Mouse (Mus musculus) hindbrain, embryonic 14.5 days (tissue): Measurements from ENCODE around the gene Sema4a. TPM values are rescaled to one million over a fixed set of nuclear protein-coding genes. Genes with fewer than 3 reads are reported as not detected.

Experiments
- ATAC-seq: fragments of 200-750 bp; cut with Nextera tagmentation; 2 replicates; pipeline ENCODE4 v1.8.0; 2017; ENCODE audit warnings: moderate number of reproducible peaks, mild to moderate bottlenecking, moderate TSS enrichment, moderate library complexity; ENCODE audit not compliant: low FRiP score
- DNase-seq: peaks from one replicate; pipeline ENCODE4 v3.0.0-alpha.2; 2015; ENCODE audit warnings: low spot score
- H3K27ac ChIP-seq: fragments of 300-500 bp; sonication (generic); 2 replicates; pipeline ENCODE4 v1.5.1; 2014; ENCODE audit warnings: mild to moderate bottlenecking, moderate library complexity
- H3K27me3 ChIP-seq: fragments of 300-500 bp; sonication (generic); 2 replicates; pipeline ENCODE4 v1.6.1; 2014; ENCODE audit warnings: mild to moderate bottlenecking, low read length, mixed read lengths; ENCODE audit not compliant: control insufficient read depth, insufficient read depth
- H3K36me3 ChIP-seq: fragments of 300-500 bp; sonication (generic); replicated peaks from 2 replicates; pipeline ENCODE4 v1.6.1; 2014; ENCODE audit not compliant: control insufficient read depth, insufficient read depth
- H3K4me1 ChIP-seq: fragments of 300-500 bp; sonication (generic); replicated peaks from 2 replicates; pipeline ENCODE4 v1.6.1; 2014; ENCODE audit warnings: antibody characterized with exemption, low read length, mixed read lengths; ENCODE audit not compliant: control insufficient read depth, insufficient read depth
- H3K4me2 ChIP-seq: fragments of 300-500 bp; sonication (generic); replicated peaks from 2 replicates; pipeline ENCODE4 v1.6.1; 2014; ENCODE audit warnings: mild to moderate bottlenecking, moderate library complexity
- H3K4me3 ChIP-seq: fragments of 300-500 bp; sonication (generic); replicated peaks from 2 replicates; pipeline ENCODE4 v1.5.1; 2014; ENCODE audit warnings: mild to moderate bottlenecking, low read length
- H3K9ac ChIP-seq: fragments of 300-500 bp; sonication (generic); 2 replicates; pipeline ENCODE4 v1.6.1; 2014
- H3K9me3 ChIP-seq: fragments of 300-500 bp; sonication (generic); 2 replicates; pipeline ENCODE4 v1.6.1; 2016; ENCODE audit warnings: low read length; ENCODE audit not compliant: control insufficient read depth
- WGBS: fragments of 180-500 bp; shearing (Covaris S2); extraction: QIAGEN DNeasy Blood & Tissue Kit; methylation state at CpG from one replicate; pipeline ENCODE4 v1.1.7; 2014; 5-methylcytosine and 5-hydroxymethylcytosine counted together
- polyA plus RNA-seq: library from polyadenylated mRNA; unstranded; fragments of >200 nt; fragmentation: Nextera tagmentation; extraction: Ambion mirVana; gene quantifications from 2 replicates; pipeline ENCODE4 v1.2.1, GENCODE M21; 2014

Gene Sema4a
- polyA plus RNA-seq, 1 experiment from 2014 or later: 21.5 TPM

DNA sequence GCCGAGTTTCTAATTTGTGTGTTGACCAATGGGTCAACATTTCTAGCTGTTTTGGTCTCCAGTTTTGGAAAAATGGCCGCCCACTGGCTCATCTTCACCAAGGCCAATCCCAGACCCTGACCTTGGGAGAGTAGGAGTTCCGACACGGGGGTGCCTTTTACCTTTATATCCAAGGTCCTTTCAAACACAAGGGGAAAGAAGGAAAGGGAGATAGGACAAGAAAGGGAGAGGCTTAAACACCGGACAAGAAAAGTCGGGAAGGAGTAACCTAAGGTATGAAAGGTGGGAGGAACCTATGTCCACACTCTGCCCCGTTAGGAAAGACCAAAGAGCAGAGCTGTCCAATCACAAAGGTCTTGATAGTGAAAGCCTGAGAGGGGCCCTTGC is 50.3 kb downstream of the Sema4a start:
- peak overlapping the region; percentile 73 for H3K4me2 ChIP-seq
- peaks cover 12% of the 10 kb centered on the region for H3K4me1 ChIP-seq
- DNase-seq (no peak), ATAC-seq (no peak)
- H3K4me3 ChIP-seq: peak overlapping the region; percentile 56
- H3K9me3 ChIP-seq: no peaks in the 10 kb centered on the region
- H3K36me3 ChIP-seq: peaks cover 47% of the 10 kb centered on the region
- H3K27me3 ChIP-seq: no peaks in the 10 kb centered on the region
- H3K9ac ChIP-seq: peak overlapping the region; percentile 77
- H3K27ac ChIP-seq: peak overlapping the region; percentile 86
- 28% methylated on average over 7 of the region's 7 CpGs for WGBS

DNA sequence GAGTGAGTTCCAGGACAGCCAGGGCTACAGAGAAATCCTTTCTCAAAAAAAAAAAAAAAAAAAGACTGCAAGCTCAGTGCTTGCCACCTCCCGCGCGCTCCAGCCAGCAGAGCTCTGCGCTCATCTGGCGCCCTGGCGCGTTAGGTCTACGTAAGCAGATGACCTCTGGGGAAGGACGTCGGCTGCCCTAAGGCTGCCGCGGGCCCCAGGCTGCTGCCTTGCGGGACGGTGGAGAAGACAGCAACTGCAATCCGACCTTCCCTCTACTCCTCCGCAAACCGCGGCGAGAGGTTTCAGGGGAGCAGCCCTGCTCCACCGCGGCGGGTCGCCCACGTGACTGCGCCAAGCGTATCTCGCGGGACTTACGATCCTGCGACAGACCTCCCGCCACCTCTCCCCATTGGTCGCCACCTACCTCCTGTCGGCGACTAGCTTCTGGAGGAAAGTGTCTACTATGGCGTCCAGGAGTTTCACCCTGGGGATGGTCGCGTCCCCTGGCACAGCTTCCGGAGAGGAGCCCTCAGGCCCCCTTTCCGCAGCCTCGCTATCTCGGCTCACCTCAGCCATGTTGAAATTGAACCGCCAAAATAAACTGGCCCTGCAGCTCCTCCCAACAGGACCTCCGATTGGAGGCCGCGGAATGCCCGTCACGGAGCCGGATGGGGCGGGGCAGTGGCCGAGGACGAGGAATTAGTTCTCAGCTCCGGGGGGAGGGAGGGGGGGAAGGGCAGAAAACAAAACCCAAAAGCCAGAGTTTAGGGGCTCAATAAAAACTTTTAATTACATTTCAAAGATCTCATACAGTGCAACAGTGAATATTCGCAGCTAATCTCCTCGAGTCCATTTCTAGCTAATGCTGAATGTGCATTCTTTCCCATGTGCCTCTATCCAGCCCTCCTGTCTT is 51.0 kb downstream of the Sema4a start, which contains the start of gene Pmf1:
Gene Pmf1 (minus strand): TSS at position 591 of the 904 bp plus-strand sequence.
- H3K36me3 ChIP-seq: peaks cover 41% of the 10 kb centered on the region
- H3K9ac ChIP-seq: peak within 1 kb of the TSS; percentile 77
- H3K4me3 ChIP-seq: peak within 1 kb of the TSS; percentile 56
- no peaks in the 10 kb centered on the region for H3K9me3 ChIP-seq
- peak; percentile 81 for DNase-seq
- ATAC-seq: peak; percentile 89
- peak within 1 kb of the TSS; percentile 73 for H3K4me2 ChIP-seq
- peak within 1 kb of the TSS; percentile 86 for H3K27ac ChIP-seq
- H3K4me1 ChIP-seq: peaks cover 12% of the 10 kb centered on the region
- under 1% methylated on average over 54 of the region's 54 CpGs for WGBS
- no peaks in the 10 kb centered on the region for H3K27me3 ChIP-seq

DNA sequence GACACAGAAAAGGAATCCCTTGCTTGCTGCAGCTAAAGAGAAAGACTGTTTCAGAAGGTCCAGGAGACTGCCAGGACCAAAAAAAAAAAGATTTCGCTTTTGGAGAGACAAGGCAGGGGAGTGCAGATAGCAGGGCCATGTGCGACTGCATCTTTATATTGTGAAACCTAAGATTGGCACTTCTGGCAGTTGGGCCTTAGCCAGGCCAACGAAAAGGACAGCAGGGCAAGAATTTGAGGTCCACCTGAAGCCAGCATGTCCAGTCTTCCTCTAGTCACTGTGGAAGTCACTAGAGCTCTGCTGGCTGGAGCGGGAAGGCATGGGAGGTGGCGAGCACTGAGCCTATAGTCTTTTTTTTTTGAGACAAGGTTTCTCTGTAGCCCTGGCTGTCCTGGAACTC is 52.0 kb downstream of the Sema4a start:
- peak overlapping the region; percentile 77; the same call in 1 of the 2 replicates for H3K9ac ChIP-seq

DNA sequence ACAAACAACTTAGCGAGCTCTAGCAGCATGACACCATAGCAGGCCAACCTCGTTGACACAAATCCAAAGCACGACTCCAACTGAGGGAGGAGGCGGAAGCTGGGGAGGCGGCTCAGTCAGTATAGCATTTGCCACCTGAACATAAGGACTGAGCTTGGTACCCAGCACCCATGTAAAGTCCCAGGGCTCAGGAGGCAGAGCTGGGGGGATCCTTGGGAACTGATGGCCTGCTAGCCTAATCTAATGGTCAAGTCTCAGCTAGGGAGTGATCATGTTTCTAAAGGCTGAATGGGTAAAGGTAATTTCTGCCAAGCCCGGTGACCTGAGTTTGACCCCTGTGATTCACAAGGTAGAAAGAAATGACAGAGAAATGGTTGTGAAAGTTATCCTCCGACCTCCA is 53.5 kb downstream of the Sema4a start:
- peaks cover 12% of the 10 kb centered on the region for H3K4me1 ChIP-seq
- no peak overlapping the region for H3K27ac ChIP-seq
- no peak overlapping the region for H3K4me2 ChIP-seq
- peaks cover 17% of the 10 kb centered on the region for H3K36me3 ChIP-seq
- DNase-seq: no peak
- no peak overlapping the region for H3K4me3 ChIP-seq
- ATAC-seq: no peak
- no peaks in the 10 kb centered on the region for H3K9me3 ChIP-seq
- no peak overlapping the region for H3K9ac ChIP-seq
- H3K27me3 ChIP-seq: no peaks in the 10 kb centered on the region
- 63% methylated on average over 7 of the region's 7 CpGs for WGBS

More for the DNA sequence above, 52.0 kb downstream of the Sema4a start:
- H3K9me3 ChIP-seq: no peaks in the 10 kb centered on the region
- H3K27ac ChIP-seq: no peak overlapping the region
- no peaks in the 10 kb centered on the region for H3K27me3 ChIP-seq
- 75% methylated on average over 5 of the region's 5 CpGs for WGBS
- H3K4me2 ChIP-seq: peak overlapping the region; percentile 73
- H3K4me1 ChIP-seq: peaks cover 12% of the 10 kb centered on the region
- peak overlapping the region; percentile 56; the same call in 1 of the 2 replicates for H3K4me3 ChIP-seq
- no peak for DNase-seq
- ATAC-seq: no peak
- peaks cover 30% of the 10 kb centered on the region for H3K36me3 ChIP-seq

DNA sequence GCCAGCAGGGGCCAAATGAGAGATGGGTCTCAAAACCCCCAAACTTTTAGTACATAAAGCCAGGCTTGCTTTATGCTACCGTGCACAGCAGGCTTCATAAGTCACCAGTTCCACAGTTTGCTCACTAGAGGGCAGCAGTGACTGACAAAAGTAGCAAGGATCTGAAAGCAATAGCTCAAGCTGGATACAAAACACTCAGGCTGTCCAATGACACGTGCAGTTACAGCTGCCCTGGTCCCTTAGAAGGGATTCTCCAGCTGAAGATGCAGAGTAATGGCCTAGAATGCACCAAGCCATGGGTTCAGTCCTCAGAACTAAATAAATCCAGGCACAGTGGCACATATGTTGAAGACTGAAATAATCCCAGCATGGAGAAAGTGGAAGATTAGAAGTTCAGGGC is 53.9 kb downstream of the Sema4a start:
- 4% methylated on average over 2 of the region's 2 CpGs for WGBS
- Histone ChIP-seq H3K4me3 (no peak overlapping the region), H3K27ac (no peak overlapping the region), H3K9ac (no peak overlapping the region), H3K4me1 (peaks cover 12% of the 10 kb centered on the region), H3K36me3 (peaks cover 13% of the 10 kb centered on the region), H3K4me2 (no peak overlapping the region), H3K9me3 (no peaks in the 10 kb centered on the region), H3K27me3 (no peaks in the 10 kb centered on the region)
- DNase-seq (peak; percentile 91), ATAC-seq (peak; percentile 46)

DNA sequence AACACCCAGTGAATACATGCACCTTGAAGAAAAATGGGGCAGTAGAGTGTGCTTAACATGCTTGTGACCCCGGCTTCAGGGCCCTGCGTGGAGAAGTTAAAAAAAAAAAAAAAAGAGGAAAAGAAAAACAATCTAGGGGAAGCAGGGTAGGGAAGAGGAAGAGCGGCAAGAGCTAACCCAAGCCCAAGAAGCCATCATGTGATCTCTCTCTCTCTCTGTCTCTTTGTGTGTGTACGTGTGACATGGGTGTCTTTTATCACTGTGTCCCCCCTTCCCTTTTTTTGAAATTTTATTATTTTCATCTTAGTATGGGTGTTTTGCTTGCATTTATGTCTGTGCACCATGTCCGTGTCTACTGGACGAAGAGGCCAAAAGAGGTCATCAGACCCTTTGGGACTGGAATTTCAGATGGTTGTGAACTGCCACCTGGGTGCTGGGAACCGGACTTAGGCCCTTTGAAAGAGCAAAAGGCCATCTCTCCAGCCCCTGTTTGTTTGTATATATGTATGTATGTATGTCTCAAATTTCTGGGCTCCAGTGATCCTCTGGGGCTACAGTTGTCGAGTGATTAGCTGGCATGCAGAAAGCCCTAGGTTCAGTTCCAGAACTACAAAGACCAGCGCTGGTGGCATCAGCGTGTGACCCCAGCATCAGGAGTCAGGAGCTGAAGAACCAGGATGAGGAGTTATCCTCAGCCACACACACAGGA is 57.3 kb downstream of the Sema4a start:
- H3K9ac ChIP-seq: no peak overlapping the region
- H3K27ac ChIP-seq: no peak overlapping the region
- DNase-seq (no peak), ATAC-seq (no peak)
- H3K4me1 ChIP-seq: 0 out of 2 replicates have a peak, but pooled peaks cover under 1% of the 10 kb centered on the region
- H3K4me3 ChIP-seq: no peak overlapping the region
- WGBS: 94% methylated on average over 10 of the region's 10 CpGs
- H3K4me2 ChIP-seq: no peak overlapping the region
- H3K27me3 ChIP-seq: no peaks in the 10 kb centered on the region
- H3K36me3 ChIP-seq: 0 out of 2 replicates have a peak, but pooled peaks cover 3% of the 10 kb centered on the region
- H3K9me3 ChIP-seq: no peaks in the 10 kb centered on the region

DNA sequence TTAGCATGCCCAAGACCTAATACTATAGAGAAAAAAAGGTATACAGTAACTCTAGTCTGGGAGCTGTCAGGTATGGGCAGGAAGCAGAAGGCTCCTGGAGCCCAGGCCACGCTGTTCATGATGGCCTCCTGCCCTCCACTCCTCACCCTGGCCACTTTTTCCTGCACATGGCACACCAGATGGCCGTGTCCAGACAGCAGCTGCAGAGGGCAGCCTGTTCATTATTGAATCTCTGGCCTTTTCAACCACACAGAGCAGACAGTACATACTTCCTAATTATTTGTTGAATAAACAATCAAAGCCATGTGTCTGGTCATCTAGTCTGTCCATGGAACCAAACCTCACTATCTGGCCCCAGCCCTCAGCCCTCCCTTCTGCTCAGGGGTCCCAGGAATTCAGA is 62.3 kb downstream of the Sema4a start:
- Histone ChIP-seq H3K9me3 (no peaks in the 10 kb centered on the region), H3K36me3 (0 out of 2 replicates have a peak, but pooled peaks cover 3% of the 10 kb centered on the region), H3K4me2 (no peak overlapping the region), H3K27ac (no peak overlapping the region), H3K4me1 (0 out of 2 replicates have a peak, but pooled peaks cover 2% of the 10 kb centered on the region), H3K27me3 (no peaks in the 10 kb centered on the region), H3K9ac (no peak overlapping the region), H3K4me3 (no peak overlapping the region)
- 65% methylated on average over 2 of the region's 2 CpGs for WGBS
- DNase-seq (no peak), ATAC-seq (no peak)

DNA sequence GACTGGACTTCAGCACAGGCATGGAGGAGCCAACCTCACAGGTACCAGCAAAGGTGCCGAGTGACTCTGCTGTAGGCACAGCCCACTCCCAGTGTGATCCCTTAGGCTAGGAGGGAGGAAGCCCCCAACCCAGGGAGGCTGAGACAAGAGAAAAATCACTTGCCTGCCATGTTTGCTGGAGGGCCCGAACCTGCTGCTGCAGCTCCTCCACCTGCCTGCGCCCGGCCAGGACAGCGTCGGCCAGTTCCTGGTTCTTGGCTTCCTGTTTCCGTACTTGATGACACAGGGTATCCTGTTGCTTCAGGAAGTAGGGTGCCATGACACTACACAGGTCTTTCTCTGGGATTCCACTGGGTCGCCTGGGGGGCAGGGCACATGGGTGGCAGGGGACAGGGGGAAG is 65.2 kb downstream of the Sema4a start:
- Histone ChIP-seq H3K4me2 (no peak overlapping the region), H3K9ac (no peak overlapping the region), H3K4me1 (0 out of 2 replicates have a peak, but pooled peaks cover 2% of the 10 kb centered on the region), H3K9me3 (no peaks in the 10 kb centered on the region), H3K4me3 (no peak overlapping the region), H3K27me3 (no peaks in the 10 kb centered on the region), H3K27ac (no peak overlapping the region), H3K36me3 (no peaks in the 10 kb centered on the region)
- no peak for ATAC-seq
- WGBS: 94% methylated on average over 8 of the region's 8 CpGs
- DNase-seq: no peak

DNA sequence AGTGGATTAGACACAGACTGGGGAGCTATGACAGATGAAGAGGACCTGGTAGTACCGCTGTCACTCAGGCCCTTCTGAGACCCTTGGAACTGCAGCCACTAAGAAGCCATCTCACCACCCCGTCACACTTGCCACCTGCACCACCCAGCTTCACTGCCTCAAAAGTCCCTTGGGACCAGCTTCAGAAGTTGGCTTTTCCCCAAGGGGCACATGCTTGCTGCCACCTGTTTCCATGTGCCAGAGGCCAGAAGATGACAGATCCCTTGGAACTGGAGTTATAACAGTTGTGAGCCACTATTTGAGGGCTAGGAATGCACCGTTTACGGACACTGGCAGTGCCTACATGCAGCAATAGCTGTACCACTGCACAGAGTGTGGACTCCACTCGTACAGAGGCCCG is 65.7 kb downstream of the Sema4a start:
- no peak overlapping the region for H3K4me3 ChIP-seq
- DNase-seq (no peak), ATAC-seq (no peak)
- 96% methylated on average over 6 of the region's 6 CpGs for WGBS
- no peaks in the 10 kb centered on the region for H3K9me3 ChIP-seq
- no peaks in the 10 kb centered on the region for H3K27me3 ChIP-seq
- H3K9ac ChIP-seq: no peak overlapping the region
- no peaks in the 10 kb centered on the region for H3K36me3 ChIP-seq
- H3K4me2 ChIP-seq: no peak overlapping the region
- no peak overlapping the region for H3K27ac ChIP-seq
- 0 out of 2 replicates have a peak, but pooled peaks cover 2% of the 10 kb centered on the region for H3K4me1 ChIP-seq
